Mouse (Mus musculus) thymus, adult 2 months (tissue): Measurements from ENCODE around the gene Pik3ca.

Experiments
- CTCF ChIP-seq: fragments of 200-500 bp; IDR thresholded peaks from 2 replicates; pipeline ENCODE4 v1.5.1; 2012; ENCODE audit warnings: mild to moderate bottlenecking, control low read depth, low read length, moderate library complexity, borderline replicate concordance; ENCODE audit not compliant: control insufficient read depth, poor library complexity, insufficient read depth; ENCODE audit errors: extremely low read depth
- POLR2A ChIP-seq: fragments of 200-500 bp; IDR thresholded peaks from 2 replicates; pipeline ENCODE4 v1.6.1; 2012; ENCODE audit warnings: mild to moderate bottlenecking, low read length, control low read depth, moderate library complexity; ENCODE audit not compliant: control insufficient read depth, poor library complexity, insufficient read depth; ENCODE audit errors: extremely low read depth

DNA sequence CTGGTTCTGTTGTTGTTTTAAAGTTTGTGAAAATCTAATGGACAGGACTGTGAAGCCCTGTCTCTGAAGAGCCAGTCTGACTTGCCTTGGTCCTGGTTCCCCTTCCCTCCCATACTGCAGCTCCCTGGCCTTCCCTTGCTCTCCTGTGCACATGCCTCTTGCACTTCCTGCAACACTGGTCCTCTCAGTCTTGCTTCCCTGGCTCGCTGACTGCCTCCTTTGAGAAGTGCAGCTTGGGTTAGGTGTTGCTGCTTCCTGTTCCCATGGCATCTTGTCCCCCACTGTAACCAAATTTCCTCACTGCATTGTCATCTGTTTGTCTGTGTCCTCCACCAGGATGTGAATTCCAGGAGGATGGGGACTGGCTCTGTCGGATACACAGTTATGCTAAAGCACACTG, 2.5 kb downstream of the Pik3ca start:
- TF ChIP-seq CTCF (no peak), POLR2A (no peak)
